Mouse (Mus musculus) ovary, postnatal 36 days (tissue): ENCODE data around the gene Wrnip1.

Experiments
- DNase-seq: peaks from one replicate; pipeline ENCODE4 v3.0.0; 2022; ENCODE audit warnings: low spot score, mixed read lengths

Wrnip1 gene

GRCm38 (mm10) chr13:32801693-32802221 is at the start of gene Wrnip1:
Gene Wrnip1 (plus strand): TSS chr13:32802038.
- peak; percentile 94 for DNase-seq

DNA sequence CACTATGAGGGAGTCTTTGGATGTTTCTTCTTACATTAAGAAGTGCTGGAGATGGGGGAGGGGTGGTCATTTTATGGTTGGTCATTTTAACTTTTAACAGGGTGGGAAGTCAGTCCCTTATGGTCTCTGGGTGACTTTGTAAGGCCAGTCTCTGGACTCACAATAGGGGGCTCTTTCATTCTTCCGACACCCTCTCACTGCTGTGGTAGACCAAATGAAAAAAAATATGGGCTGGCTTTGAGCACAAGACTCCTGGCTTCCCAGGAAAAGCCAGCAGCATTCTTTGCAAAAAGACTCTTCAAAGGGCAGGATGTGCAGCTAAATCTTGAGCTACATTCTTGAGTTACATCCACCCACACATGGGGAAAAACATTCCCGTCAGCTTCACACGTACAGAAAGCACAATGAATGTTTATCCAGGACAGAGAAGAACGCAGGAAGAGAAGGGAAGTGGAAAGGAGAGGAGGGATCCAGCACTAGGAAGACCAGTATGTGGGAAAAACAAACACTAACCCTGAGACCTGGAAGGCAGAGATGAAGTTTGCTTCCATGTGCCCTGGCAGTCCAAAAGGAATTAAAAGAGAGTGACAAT is 49.7 kb upstream of the Wrnip1 start:
- DNase-seq, result no peak

DNA sequence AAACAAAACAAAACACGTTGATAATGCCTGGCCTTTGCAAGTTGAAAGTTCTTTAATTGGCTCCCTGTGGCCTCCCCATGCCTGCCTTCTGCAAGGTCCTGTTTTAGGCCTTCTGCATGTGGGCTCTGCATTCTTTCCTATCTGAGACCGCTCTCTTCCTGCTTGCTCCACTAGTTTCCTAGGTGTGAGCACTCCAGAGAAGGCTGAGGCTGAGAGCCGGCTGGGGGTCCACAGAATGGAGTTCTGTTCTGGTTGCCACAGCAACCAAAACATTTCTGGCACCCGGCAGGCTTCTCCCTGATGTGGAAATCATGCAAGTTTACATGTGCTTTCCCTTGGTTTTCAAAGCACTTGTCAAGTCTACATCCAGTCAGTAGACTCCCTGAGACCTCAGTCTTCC is 42.8 kb upstream of the Wrnip1 start:
- no peak for DNase-seq

DNA sequence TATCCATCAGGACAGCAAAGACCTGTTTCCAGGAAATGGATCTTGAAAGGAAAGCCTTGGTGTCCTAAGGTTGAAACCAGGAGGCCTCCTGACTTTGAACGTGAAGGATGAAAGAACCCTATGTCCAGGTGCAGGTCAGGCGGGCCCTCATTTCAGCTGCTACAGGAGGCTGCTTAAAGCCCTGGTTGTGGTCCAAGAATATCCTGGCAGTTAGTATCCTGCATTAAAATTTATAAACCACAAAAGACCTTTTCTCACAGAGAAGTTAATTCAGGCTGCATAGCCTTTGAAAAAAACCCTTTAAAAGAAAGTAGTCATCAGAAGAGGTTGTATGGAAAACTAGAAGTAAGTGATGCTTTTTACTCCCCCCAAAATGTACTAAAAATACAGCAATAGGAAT is 41.0 kb upstream of the Wrnip1 start:
- DNase-seq, result no peak

DNA sequence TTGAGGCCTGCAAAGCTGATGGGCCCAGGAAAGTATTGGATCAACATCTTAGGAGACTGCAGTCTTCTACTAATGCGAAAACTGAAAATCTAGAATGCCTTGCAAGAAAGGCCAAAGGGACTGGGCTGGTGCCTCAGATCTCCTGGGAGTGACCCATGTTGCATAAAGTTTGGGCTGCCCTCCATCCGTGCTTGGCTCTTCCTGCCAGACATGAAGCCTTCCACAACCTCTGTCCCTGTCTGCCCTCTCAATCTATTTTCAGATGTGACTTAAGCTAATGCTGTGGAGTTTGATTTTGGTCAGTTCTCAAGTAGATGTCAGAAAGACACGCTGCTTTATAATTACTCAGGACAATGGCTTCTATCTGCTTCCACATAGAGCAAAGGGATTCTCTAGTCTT is 38.7 kb upstream of the Wrnip1 start:
- no peak for DNase-seq

GRCm38 (mm10) chr13:32764448-32764847 is 37.4 kb upstream of the Wrnip1 start:
- DNase-seq, result peak; percentile 28

- no peak for DNase-seq
Measured at GRCm38 (mm10) chr13:32768104-32768503, 33.7 kb upstream of the Wrnip1 start.

- DNase-seq, result no peak
Measured at GRCm38 (mm10) chr13:32769960-32770359, 31.9 kb upstream of the Wrnip1 start.

- no peak for DNase-seq
Measured at GRCm38 (mm10) chr13:32775889-32776288, 25.9 kb upstream of the Wrnip1 start.

- DNase-seq, result no peak
Measured at GRCm38 (mm10) chr13:32776350-32776749, 25.5 kb upstream of the Wrnip1 start.

DNA sequence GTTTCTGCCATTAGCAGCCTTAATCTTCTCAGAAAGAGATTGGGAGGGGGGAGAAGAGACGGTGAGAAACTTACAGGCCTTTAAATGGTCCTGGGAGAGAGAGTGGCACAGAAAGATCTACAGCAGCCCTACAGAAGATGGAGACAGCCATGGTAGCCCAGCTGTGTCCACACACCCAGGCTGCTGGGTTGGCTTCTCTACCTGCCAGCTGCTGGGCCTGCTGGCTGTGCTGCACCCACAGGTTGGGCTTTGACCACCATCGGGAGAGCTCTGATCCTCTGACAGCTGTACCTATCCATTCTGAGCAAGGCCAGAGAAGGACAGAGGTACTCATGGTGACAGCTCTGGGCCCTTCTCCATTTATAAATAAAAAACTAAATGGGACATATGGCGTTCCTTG is 23.0 kb upstream of the Wrnip1 start:
- DNase-seq, result no peak

GRCm38 (mm10) chr13:32783055-32783454 is 18.8 kb upstream of the Wrnip1 start:
- no peak for DNase-seq

- DNase-seq, result no peak
Measured at GRCm38 (mm10) chr13:32783816-32784215, 18.0 kb upstream of the Wrnip1 start, which contains the start of gene Mylk4. Gene Mylk4 (minus strand): TSS chr13:32783954.

DNA sequence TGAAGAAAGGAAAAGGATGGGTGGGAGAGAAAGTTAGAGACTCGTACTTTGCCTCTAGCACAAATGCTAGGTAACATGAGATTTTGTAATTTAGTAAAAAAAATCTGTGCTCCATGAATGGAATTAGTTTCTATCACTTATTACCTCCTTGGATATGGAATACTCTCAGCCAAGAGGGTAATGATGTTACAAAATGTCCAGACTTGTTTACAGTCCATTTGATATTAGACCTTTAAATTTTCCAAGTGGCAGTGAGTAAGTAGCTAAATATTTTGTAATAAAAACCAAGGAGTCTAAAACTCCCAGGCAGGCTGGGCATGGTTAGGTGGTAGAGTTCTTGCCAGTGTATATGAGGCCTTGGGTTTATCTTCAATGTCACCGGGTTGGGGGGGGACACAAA is 14.3 kb upstream of the Wrnip1 start:
- no peak for DNase-seq

DNA sequence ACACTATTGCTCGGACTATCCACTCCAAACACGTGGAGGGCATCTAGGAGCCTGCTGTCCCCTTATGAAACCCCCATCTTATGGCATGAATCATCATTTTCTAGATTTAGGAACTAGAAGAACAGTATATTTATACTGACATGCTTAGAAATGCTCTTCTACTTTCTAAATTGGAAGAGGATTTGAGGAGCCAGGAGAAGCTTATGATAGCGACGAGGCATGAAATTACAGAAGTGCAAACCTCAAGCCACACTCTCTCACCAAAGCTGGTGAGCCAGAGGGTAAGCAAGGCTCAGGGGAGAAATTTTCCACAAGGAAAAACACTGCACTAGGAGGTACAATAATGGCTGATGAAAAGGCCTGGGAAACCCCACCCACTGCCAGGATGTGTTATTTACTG is 12.1 kb upstream of the Wrnip1 start:
- no peak for DNase-seq

- DNase-seq, result no peak
Measured at GRCm38 (mm10) chr13:32794619-32795018, 7.2 kb upstream of the Wrnip1 start.

GRCm38 (mm10) chr13:32795166-32795565 is 6.7 kb upstream of the Wrnip1 start:
- DNase-seq, result no peak

GRCm38 (mm10) chr13:32797085-32797484 is 4.8 kb upstream of the Wrnip1 start:
- DNase-seq, result no peak

DNA sequence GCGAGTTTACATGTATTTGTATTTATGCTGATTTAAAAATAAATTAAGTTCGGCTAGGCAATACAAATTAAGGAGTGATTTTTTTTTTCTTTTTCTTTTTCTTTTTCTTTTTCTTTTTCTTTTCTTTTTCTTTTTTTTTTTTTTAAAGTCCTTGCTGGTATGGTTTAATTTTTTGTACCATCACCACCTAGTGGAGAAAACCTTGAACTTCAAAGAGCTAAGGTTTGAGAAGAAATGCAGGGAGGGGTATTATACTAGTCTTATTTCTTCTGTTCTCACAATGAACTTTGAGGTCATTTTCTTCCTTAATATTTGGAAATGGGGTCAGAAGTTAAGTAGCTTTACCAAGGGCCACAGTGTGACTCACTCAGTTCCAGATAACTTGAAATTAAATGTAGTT is 2.7 kb upstream of the Wrnip1 start:
- DNase-seq, result no peak

GRCm38 (mm10) chr13:32800859-32801258 is 979 bp upstream of the Wrnip1 start:
- DNase-seq, result no peak

DNA sequence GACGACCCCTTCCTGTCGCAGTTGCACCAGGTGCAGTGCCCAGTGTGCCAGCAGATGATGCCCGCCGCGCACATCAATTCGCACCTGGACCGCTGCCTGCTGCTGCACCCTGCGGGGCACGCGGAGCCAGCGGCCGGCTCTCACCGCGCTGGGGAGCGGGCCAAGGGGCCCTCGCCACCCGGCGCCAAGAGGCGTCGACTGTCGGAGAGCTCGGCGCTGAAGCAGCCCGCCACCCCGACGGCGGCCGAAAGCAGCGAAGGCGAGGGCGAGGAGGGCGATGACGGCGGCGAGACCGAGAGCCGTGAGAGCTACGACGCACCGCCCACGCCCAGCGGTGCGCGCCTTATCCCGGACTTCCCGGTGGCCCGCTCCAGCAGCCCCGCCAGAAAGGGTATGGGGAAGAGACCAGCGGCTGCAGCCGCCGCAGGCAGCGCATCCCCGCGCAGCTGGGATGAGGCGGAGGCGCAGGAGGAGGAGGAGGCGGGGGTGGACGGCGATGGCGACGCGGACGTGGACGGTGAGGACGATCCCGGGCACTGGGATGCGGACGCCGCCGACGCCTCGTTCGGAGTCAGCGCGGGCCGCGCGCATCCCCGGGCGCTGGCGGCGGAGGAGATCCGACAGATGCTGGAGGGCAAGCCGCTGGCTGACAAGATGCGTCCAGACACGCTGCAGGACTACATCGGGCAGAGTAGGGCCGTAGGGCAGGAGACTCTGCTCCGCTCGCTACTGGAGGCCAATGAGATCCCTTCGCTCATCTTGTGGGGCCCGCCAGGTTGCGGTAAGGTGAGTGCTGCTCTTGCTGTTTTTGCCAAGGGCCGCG is 632 bp downstream of the Wrnip1 start, which contains the start of gene D930007J09Rik:
Gene D930007J09Rik (minus strand): TSS at position 591 of the 823 bp plus-strand sequence.
- DNase-seq, result peak; percentile 58

DNA sequence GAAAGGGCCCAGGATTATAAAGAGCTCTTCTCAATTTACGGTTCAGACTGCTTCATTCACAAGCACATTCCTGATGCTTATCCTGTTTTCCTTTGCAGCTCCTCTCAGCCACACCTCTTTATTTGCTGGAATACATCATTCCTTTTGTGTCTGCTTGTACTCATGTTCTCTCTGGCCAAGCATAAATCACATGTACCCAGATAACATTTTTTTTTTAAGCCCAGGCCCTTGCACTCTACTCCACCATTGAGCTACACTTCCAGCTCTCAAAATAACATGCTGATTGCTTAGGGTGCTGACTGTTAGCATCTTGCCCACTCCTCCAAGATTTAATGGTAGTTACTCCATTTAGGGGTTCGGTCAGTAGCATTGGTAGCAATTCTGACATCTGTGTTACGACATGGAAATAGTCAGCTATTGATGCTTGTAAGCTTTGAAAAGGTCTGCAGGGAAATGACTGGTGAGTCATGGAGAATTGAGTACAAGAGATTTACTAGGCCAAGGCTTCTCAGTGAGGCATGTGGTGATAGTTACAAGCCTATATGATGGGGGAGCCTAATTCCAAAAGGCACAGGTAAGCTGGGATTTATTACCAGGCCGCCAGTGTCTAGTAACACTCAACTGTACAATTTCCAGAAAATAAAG is 2.0 kb downstream of the Wrnip1 start:
- no peak for DNase-seq

GRCm38 (mm10) chr13:32806820-32807219 is 5.0 kb downstream of the Wrnip1 start:
- no peak for DNase-seq
